Mouse (Mus musculus): ENCODE data around the gene Ttll10. TPM values are rescaled to one million over a fixed set of nuclear protein-coding genes. Genes with fewer than 3 reads are reported as not detected.

Ttll10 gene
- total RNA-seq, 2 experiments from 2014 or later = not detected

- no peak for DNase-seq
- intact Hi-C loops (cut with DNase I) = no loop called here
These were observed 8.2 kb upstream of the Ttll10 start for GRCm38 (mm10) chr4:156067256-156067949.

- intact Hi-C loops (cut with DNase I) = no loop called here
- DNase-seq = no peak
These were observed 6.1 kb upstream of the Ttll10 start for GRCm38 (mm10) chr4:156065156-156065894.

GRCm38 (mm10) chr4:156064510-156064897, 5.3 kb upstream of the Ttll10 start:
- intact Hi-C loops (cut with DNase I) = no loop called here
- DNase-seq = no peak

GRCm38 (mm10) chr4:156063861-156064509, 4.8 kb upstream of the Ttll10 start:
- DNase-seq = no peak
- intact Hi-C loops (cut with DNase I) = no loop called here

- DNase-seq = no peak
- intact Hi-C loops (cut with DNase I) = no loop called here
These were observed 499 bp upstream of the Ttll10 start for GRCm38 (mm10) chr4:156059713-156060112.

DNA sequence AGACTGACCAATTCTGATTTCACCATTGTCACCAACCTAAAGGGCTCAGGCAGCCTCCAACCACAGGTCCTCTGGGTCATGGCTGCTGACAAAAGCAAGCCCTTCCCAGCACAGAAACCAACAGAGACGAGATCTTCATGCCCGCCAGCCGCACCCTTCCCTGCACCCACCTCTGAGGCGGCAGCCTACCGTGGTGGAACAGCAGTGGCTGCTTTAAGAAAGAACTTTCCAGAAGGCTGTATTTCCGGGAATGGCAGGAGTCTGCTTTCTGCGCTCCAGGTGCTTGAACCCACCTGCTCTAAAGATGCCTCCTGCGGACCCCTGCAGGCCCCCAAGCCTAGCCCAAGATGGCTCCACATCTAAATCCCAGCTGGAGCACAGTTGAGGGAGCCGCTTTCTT, 388 bp downstream of the Ttll10 start:
- intact Hi-C loops (cut with DNase I) = no loop called here
- DNase-seq = no peak

DNA sequence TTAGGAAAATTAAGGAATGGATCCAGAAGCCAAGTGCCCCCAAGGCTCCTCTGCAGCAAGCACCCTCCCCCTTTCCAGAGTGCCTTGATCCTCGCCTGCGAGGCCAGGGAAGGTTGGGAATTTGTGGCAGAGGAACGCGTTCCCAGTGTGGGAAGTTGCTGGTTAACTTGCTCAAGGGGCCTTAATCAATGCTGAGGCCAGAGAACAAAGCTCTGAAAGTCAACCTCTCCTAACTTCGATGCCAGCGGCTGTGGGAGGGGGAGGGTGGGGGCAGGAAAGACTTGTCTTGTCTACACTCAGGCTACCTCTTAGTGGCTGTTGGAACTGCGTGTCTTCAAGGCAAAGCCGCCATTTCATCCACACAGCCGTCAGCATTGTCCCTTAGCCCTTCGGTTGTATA, 1.5 kb downstream of the Ttll10 start:
- intact Hi-C loops (cut with DNase I) = no loop called here
- DNase-seq = no peak

DNA sequence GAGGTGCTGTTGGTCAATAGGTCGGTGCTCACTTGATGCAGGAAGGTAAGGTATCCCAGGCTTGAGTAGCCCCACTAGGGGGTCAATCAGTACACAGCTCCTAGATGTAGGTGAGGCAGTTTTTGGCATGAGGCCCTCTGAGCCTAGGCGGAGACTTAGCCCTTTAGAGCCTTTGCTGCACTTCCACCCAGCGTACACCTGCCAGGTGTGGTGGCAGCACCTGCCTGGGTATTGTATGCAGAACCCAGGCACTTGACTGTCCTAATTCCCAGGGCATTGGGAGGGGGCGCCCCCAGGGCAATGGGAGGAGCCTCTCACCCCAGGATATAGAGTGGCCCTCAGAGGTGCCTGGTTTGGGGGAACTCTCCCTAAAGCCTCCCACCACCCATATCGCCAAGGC, 4.0 kb downstream of the Ttll10 start:
- no peak for DNase-seq
- intact Hi-C loops (cut with DNase I) = no loop called here

DNA sequence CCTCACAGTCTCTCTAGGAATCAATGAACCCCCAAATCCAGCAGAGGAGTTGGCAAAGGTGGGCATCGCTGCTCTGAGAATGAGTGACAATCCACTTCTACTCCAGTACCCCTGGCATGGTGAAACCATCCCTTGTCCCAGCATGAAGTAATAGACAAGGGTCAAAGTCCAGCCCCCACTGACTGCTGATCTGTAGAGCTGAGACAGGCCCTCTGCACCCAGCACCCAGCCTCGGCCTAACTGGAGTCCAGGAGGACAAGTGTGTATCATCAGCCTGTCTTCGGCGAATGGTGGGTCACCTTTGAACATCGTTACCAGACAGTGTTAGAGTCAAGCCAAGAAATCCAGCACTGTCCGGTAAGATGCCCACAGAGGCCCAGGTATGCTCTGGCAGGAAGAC, 4.6 kb downstream of the Ttll10 start:
- intact Hi-C loops (cut with DNase I) = no loop called here
- DNase-seq = no peak

DNA sequence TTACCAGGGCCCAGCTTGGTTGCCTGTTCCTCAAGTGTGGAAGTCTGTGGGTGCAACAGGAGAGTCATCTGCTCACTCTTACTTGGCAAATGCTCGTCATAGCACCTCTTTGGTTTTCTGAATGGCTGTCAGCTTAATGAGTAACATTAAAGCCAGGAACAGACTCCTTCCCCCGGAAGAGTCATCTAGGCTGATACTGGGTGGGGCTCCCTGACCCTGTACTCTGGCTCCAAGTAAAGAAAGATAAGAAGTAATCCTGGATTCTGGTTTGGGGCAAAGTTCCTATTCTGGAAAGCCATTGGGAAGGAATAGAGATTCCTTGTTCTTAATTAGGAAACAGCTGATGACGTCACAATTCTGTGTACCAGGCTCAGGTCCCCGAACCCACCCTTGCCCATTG, 5.1 kb downstream of the Ttll10 start:
- DNase-seq = no peak
- intact Hi-C loops (cut with DNase I) = no loop called here

DNA sequence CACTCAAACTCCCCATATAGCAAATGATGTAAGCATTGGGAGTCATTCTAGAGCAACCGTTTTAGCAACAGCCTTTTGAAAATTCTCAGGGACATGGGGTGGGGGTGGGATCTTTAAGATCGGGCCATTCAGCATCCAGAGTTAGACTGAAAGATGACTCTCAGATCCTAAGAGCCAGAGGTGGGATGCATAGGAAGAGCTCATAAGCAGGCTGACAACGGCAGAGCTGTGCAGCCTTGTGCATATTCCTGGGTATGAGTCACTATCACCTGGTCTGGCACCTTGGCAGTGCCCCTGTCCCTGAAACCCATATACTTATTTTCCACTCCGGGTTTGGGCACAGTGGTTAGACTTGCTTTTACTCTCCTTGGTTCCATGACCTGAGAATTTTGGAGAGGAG, 6.1 kb downstream of the Ttll10 start:
- no peak for DNase-seq
- intact Hi-C loops (cut with DNase I) = no loop called here

GRCm38 (mm10) chr4:156050391-156050980, 8.7 kb downstream of the Ttll10 start:
- intact Hi-C loops (cut with DNase I) = no loop called here
- no peak for DNase-seq

DNA sequence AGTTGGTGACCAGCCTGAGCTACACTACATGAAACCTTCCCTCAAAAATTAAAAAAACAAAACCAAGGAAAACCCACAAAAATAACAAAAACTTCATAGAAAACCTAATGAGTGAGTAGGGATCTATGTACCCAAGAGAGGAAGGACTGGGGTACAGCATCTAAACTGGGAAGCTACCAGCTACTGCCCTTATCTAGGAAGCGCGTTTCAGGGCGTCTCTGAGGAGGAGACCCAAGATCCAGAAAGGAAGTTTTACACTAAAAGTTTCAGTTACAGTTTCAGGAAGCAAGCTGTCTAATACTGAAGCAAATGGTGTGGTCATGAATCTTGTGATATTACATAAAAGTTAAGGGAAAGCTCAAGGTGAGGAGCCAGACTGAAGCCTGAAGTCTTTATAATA, 9.4 kb downstream of the Ttll10 start:
- intact Hi-C loops (cut with DNase I) = no loop called here
- DNase-seq = no peak

DNA sequence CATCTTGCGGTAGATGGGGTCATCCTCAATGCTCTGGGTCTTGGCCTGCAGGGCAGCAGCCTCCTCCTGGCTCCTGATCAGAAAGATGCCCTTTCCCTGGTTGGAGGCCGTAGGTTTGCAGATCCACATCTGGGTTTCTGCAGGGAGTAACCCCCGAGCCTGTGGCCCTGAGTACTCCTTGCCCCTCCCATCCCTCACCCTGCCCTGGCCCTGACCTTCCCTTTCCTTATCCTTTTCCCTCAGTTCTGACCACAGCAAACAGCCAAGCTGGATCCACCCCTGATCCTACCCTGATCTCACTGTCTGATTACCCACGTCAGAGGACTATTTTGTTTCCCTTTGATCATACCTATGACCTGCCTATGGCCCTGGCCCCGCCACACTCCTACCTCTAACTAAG, 14.5 kb downstream of the Ttll10 start:
- no peak for DNase-seq
- intact Hi-C loops (cut with DNase I) = no loop called here

DNA sequence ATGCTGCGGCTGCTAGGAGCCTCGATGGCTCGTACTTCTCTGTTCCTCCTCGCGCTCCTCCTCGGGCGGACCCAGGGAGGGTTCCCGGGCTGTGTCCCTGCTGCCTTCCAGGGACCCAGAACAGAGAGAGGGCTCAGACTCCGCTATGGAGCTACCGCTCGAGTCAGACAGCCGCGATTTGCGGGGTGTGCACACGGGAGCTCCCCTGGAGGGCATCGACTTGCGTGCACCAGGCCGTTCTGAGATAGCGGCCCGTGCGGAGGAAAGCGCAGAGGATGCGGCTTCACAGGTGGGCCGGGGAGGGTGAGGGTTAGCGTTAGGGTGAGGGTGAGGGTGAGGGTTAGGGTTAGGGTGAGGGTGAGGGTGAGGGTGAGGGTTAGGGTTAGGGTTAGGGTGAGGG, 24.3 kb downstream of the Ttll10 start:
- intact Hi-C loops (cut with DNase I) = loop anchor here (5.0 kb wide), 1 partner anchor 43 kb away; the partner anchor contains the start of genes B3galt6 and Sdf4
- no peak for DNase-seq

DNA sequence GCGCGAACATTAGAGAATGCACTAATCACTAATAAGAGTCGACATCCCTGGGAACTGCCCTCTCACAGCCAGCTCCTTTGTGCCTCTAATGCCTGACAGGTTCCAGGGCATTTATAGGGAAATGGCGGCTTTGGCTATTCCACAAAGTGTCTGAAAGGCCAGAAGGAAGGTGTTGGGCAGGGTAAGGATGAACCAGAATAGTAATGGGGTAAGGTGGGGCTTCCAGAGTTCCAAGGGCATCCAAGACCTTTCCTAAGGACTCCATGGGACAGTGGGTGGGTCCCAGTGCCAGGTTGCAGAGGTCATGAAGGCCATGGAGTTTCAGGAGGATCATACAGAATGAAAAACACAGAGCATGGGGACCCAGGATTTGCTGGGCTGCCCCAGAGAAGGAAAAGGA, 24.9 kb downstream of the Ttll10 start:
- no peak for DNase-seq

DNA sequence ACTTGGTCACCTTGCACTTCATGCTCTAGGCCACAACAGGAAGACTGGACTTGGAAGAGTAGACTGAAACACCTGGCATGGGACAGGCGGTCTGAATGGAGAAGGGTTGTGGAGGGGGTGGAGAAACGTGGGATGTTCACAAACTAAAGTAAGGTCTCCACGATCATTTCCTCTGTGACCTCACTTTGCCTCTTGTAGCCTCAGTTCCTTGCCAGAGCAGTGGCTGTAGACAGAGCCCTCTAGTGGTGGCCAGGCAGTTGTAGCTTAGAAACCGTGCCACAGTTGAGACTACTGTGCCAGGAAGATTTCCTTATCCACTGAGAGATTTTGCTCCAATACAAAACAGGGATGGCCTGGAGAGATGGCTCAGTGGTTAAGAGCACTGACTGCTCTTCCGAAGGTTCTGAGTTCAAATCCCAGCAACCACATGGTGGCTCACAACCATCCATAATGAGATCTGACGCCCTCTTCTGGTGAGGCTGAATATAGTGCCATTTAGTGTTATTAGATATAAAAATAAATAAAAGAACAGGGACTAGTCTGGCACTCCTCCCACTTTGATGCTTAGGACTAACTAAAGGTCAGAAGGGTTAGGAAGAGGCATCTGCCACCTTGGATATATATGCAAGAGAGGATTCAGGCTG, 25.6 kb downstream of the Ttll10 start:
- no peak for DNase-seq
- intact Hi-C loops (cut with DNase I) = loop anchor here (5.0 kb wide), 1 partner anchor 41 kb away; the partner anchor contains the start of genes B3galt6 and Sdf4

More for the DNA sequence above, 24.9 kb downstream of the Ttll10 start:
- intact Hi-C loops (cut with DNase I) = loop anchor here (5.0 kb wide), 1 partner anchor 42 kb away; the partner anchor contains the start of genes B3galt6 and Sdf4

DNA sequence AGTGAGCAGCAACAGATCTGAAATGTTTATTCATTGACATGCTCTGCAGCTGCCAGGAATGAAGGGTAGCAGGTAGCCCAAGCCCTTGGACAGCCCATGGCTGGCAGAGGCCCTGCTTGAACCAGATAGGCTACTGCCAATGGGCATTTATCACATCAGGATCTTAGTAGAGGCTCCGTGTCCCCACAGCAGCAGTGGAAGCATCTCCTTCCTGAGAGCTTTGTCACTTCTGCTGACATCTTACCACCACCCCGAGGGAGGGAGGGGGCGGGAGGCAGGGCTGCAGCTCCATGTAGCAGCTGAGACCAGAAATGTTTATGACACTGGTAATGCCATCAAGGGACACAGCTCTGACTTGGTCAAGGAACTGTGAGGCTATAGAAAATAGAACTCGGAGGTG, 26.4 kb downstream of the Ttll10 start:
- DNase-seq = no peak
- intact Hi-C loops (cut with DNase I) = loop anchor here (5.0 kb wide), 1 partner anchor 41 kb away; the partner anchor contains the start of genes B3galt6 and Sdf4

DNA sequence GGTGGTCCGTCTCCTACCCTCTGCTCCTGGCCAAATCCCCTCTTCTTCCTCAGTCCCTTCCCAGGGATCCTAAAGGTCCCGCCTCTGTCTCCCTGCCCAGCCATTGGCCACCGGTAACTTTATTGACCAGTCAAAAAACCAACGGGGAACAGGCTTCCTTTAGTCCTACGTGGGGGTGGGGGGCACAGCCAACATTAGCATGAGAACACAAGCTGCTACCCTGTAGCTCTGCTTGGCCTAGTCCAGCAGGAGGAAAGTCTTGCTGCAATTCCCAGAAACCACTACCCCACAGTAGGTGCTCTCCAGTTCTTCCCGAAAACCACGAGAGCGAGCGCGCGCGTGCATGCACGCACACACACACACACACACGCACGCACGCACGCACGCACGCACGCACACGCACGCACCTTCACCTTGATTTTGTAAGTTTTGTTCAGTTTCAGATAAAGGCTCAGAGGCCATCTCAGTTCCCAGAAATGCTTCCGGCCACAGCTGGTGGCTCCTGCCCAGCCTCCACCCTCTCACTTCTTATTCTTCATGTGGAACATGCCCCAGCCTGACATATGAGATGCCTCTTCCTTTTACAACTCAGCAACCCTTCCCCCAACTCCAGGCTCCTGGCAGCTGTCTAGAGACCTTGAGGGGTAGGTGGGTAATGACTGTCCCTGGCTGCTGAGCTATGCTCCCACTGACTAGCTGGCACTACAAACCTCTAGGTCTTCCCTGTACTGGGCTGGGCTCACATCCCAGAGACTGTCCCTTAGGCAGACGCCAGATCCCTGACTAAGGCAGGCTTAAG, 27.4 kb downstream of the Ttll10 start:
- DNase-seq = peak; percentile 76 to 82
- intact Hi-C loops (cut with DNase I) = loop anchor here (5.0 kb wide), 1 partner anchor 39 kb away; the partner anchor contains the start of genes B3galt6 and Sdf4

DNA sequence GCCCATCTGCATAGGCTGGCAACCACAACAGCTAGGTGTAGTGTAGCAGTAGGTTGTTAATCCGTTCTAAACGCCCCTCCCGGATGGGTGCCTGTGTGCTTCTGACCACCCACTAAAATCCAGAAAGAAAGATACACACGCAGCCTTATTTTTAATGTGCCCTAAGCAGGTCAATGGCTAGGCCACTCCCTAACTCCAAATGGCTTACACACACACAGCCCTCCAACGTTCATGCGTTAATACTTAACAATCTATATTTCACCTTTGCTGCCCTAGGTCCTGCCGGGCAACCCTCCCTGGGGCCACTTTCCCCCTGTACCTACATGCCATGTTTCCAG, 28.0 kb downstream of the Ttll10 start:
- intact Hi-C loops (cut with DNase I) = loop anchor here (5.0 kb wide), 1 partner anchor 39 kb away; the partner anchor contains the start of genes B3galt6 and Sdf4
- no peak for DNase-seq

Measured in gastrocnemius, postnatal 36 days (tissue).